Mouse (Mus musculus) cerebral cortex, adult 2 months (tissue): ENCODE measurements around the gene Psmc1.

Experiments used
- WGBS: fragments of 180-500 bp; shearing (Covaris S2); methylation state at CpG from one replicate; pipeline ENCODE4 v1.1.7; 2018; 5-methylcytosine and 5-hydroxymethylcytosine counted together

Psmc1 gene

GRCm38 (mm10) chr12:100109986-100110696 is at the start of gene Psmc1:
Gene Psmc1, plus strand, starts transcription at chr12:100110154.
- under 1% methylated on average over 58 of the region's 58 CpGs for WGBS

DNA sequence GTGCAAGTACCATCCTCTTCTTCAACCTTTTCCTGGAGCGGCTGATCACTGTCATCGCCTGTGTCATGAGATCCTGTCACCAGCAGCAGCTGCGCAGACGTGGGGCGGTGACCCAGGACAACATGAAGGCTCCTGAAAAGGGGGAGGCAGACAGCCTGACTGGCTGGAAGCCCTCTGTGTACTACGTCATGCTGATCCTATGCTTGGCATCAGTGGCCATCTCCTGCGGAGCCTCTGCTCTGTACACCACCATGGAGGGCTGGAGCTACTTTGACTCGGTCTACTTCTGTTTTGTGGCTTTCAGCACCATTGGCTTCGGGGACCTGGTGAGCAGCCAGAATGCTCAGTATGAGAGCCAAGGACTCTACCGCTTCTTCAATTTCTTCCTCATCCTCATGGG is 48.9 kb upstream of the Psmc1 start:
- 93% methylated on average over 10 of the region's 10 CpGs for WGBS

- 71% methylated on average over 3 of the region's 3 CpGs for WGBS
Observed at GRCm38 (mm10) chr12:100062584-100062983, 47.4 kb upstream of the Psmc1 start.

- WGBS, result 59% methylated on average over 3 of the region's 3 CpGs
Observed at GRCm38 (mm10) chr12:100065109-100065508, 44.8 kb upstream of the Psmc1 start.

GRCm38 (mm10) chr12:100067477-100067876 is 42.5 kb upstream of the Psmc1 start:
- WGBS, result 52% methylated on average over 5 of the region's 5 CpGs

DNA sequence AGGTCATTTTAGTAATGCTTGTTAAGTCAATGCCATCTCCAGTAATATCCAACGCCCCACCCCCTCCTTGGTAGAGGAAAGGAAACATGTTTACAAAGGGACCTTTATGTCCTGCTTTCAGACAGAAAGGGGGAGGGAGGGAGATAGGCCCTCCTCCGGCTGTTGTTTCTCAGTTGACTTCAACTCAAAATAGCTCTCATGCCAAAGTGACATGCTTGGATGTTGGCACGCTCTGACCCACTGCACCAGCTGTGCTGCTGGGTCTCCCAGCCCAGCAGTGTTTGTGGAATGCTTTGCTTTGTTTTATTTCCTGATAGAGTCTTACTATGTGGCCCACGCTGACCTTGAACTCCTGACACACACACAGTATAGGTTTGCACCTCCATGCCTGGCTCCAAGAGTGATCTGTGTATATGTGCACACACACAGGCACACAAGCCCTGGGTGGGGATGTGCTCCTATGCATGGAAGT is 36.7 kb upstream of the Psmc1 start:
- WGBS, result 57% methylated on average over 4 of the region's 4 CpGs

DNA sequence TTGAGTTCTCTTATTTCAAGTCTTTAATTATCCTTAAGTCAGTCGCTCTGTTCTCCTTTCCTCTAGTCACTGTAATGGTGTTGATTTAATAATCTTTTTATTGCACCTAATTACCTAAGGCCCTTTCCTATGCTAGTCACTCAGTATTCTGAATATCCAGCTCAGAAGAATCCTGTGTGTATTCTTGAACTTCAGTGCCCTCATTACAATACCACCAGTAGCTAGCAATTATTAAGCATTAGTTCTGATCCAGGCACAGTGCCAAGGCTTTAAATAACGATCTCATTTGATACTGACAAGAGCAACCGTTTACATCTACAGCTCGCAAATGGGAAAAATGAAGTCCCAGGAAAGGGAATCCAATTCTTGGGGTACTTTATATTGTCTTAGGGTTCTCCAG is 34.2 kb upstream of the Psmc1 start:
- 64% methylated on average over 4 of the region's 4 CpGs for WGBS

DNA sequence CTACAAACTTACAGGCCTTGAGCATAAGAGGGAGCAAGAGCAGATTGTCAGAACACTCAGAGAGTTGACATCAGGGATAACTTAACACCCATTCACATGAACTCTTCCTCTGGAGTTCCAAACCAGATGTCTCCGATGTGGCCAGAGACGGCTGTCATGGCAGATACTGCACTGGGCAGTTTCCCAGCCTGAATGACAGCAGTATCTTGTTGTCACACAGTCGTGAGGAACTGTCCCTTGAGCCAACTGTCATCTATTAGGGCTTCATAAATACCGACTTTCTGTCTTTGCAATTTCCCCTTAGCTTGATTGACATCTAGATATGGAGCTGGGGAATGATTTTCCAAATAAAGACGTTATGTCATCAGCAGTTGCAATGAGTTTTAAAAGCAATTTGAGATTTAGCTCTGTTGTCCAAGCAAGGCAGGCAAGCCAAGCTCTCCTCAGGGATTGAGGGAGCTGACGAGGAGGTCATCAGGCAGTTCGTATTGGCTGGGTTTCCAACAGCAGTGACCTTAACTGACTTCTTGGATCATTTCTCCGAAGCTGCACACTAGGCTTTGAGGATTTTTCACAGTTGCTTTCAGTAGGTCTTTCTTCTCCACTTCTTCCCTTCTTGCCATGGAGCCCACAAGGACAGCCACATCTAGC is 30.2 kb upstream of the Psmc1 start:
- 75% methylated on average over 8 of the region's 8 CpGs for WGBS

GRCm38 (mm10) chr12:100088026-100088425 is 21.9 kb upstream of the Psmc1 start:
- WGBS, result 87% methylated on average over 3 of the region's 3 CpGs

- WGBS, result 62% methylated on average over 5 of the region's 5 CpGs
Observed at GRCm38 (mm10) chr12:100089265-100089664, 20.7 kb upstream of the Psmc1 start.

GRCm38 (mm10) chr12:100090750-100091149 is 19.2 kb upstream of the Psmc1 start:
- 91% methylated on average over 4 of the region's 4 CpGs for WGBS

DNA sequence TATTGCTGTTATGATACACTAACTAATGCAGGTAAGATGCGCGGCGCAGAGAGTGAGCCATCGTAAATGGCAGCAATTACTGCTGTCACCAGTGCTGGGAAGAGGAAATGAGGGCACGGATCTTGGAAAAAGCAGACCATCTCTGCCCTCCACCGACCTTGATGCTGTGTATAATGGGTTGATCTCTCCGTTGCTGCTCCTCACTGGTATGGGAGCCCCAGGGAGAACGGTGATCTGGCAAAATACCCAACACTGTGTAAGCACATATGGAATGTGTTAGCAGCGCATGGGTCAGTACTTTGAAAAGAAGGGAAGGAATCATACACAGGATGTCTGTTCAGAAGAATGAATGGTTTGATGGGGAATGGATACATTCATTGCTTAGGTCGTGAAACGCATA is 16.9 kb upstream of the Psmc1 start:
- whole genome bisulfite sequencing, result 89% methylated on average over 11 of the region's 11 CpGs

DNA sequence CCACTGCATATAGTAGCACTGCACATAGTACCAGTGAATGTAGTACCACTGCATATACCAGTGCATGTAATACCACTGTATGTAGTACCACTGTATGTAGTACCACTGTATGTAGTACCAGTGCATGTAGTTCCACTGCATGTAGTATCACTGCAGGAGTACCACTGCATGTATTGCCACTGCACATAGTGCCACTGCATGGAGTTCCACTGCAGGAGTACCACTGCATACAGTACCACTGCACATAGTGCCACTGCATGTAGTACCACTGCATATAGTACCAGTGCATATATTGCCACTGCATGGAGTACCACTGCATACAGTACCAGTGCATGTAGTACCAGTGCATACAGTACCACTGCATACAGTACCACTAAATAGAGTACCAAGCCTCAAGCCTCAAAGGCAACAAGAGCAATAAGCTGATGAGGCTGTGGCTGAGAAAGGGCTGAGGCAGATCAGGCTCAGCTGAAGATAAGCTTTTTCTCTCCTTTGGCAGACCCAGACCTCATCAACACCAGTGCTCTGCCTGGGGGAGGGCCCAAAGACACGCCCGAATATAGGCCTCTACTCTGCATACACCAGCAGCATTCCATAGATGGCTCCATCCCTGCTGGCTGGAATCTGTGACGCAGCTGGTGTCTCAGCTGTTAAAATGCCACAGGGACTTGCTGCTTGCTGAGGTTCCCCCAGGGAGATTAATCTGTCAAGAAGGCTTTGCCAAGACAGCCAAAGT is 9.8 kb upstream of the Psmc1 start:
- 61% methylated on average over 3 of the region's 3 CpGs for WGBS

- WGBS, result 71% methylated on average over 3 of the region's 3 CpGs
Observed at GRCm38 (mm10) chr12:100100707-100101030, 9.3 kb upstream of the Psmc1 start.

DNA sequence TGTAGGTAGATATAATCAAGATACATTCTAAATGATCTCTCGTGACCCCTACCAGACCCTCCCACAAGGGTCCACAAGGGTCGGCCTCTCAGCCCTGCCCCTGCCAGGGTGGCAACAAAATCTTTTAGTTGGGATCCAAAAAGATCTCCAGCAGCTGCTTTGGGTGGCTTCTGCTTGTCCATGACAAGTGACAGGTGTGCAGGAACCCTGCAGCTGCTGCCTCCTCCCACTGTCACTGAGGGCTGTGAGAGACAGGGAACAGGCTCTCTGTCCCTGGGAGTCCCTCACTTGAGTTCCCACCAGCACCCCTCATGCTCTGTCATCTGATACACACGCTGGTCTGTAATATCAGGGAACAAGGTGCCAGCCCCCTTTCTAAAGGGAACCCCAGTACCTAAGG is 8.3 kb upstream of the Psmc1 start:
- WGBS, result 89% methylated on average over 3 of the region's 3 CpGs

- WGBS, result 95% methylated on average over 5 of the region's 5 CpGs
Observed at GRCm38 (mm10) chr12:100104530-100104929, 5.4 kb upstream of the Psmc1 start.

GRCm38 (mm10) chr12:100106275-100106895 is 3.6 kb upstream of the Psmc1 start:
- 9% methylated on average over 20 of the region's 20 CpGs for WGBS

DNA sequence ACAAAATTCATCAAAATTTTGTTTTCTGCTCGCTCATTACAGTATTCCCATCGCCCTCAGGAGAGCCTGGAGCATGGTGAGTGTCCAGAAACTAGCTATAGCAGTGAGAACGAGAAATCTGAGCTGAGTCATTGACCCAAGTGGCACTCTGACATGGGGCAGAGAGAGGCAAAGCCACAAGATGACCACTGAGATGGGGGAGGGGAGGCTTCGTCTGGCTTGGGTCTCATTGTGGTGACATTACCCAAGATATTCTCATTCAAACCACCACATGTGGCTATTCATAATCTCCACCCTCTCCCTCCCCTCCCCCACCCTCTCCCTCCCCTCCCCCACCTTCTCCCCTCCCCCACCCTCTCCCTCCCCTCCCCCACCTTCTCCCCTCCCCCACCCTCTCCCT is 2.5 kb upstream of the Psmc1 start:
- 57% methylated on average over 4 of the region's 4 CpGs for WGBS

- WGBS, result 70% methylated on average over 5 of the region's 5 CpGs
Observed at GRCm38 (mm10) chr12:100115982-100116381, 6.0 kb downstream of the Psmc1 start.

DNA sequence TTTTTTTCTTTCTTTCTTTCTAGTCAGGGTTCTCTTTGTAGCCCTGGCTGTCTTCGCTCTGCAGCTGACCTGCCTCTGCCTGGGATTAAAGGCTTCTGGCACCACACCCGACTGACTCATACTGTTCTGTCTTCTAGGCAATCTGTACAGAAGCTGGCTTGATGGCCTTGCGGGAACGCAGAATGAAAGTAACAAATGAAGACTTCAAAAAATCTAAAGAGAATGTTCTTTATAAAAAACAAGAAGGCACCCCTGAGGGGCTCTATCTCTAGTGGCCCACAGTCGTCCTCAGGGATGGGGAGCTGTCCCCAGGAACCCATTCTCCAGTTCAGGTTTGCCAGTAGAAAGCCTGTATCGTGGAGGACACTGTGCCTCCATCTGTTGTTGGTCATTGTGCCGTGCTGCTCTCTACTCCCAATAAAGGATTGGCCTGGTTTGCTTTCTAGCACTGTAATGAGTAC is 13.0 kb downstream of the Psmc1 start:
- 40% methylated on average over 7 of the region's 7 CpGs for WGBS

DNA sequence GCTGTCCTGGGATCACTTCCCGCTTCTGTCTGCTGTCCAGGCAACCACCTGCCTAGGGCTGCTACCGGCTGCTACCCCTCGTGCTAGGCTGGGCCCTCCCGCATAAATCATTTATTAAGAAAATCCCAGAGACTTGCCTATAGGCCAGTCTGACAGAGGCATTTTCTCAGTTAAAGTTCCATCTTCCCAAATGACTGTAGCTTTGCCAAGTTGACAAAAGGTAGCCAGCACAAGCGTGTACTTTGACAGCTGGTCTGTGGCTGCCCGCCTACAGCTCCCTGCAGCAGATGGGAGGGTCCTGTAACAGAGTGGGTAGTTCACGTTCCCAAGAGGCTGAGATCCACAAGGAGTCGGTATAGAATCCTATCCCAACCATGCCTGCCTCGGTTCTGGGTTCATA is 13.5 kb downstream of the Psmc1 start:
- 53% methylated on average over 9 of the region's 9 CpGs for WGBS
